Mouse (Mus musculus): ENCODE measurements around the gene Pigk.

DNA sequence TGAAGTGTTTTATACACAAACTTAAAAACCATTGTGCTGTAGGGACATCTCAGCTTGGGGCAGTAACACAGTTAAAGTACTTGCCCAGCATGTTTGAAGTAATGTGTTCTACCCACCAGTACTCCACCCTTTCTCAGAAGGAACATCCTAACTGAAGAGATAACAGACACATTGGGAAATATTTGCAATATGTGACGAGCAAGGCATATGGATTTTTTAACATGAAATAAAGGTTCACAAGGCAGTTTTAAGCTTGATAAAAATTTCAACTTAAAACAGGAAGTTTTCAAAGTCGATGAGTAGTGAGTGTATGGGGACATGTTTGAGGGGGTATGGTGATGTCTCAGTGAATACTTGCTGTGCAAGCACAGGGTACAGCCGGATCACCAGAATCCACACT, 222.4 kb downstream of the Pigk start:
- TF ChIP-seq POLR2A (IDR thresholded peaks at IDR 0.05; ENCODE audit: borderline replicate concordance, low read depth, low read length): no peak
- no peak for TF ChIP-seq CTCF (IDR thresholded peaks at IDR 0.05; ENCODE audit: low read depth, low read length)

All from bone marrow macrophage, adult 2 months (primary cell).